Mouse (Mus musculus) forebrain, embryonic 11.5 days (tissue): Measurements from ENCODE around the gene Cybrd1. TPM values are rescaled to one million over a fixed set of nuclear protein-coding genes. Genes with fewer than 3 reads are reported as not detected.

Experiments used
- ATAC-seq: fragments of 200-750 bp; cut with Nextera tagmentation; replicated peaks from 2 replicates; pipeline ENCODE4 v1.8.0; 2017; ENCODE audit warnings: moderate TSS enrichment; ENCODE audit not compliant: low FRiP score
- DNase-seq: peaks from one replicate; pipeline ENCODE4 v3.0.0-alpha.2; 2017; ENCODE audit warnings: low spot score
- H3K27ac ChIP-seq: fragments of 300-500 bp; sonication (generic); 2 replicates; pipeline ENCODE4 v1.5.1; 2014; ENCODE audit warnings: low read depth, low read length
- H3K27me3 ChIP-seq: fragments of 300-500 bp; sonication (generic); 2 replicates; pipeline ENCODE4 v1.6.1; 2014; ENCODE audit warnings: mild to moderate bottlenecking, low read length, mixed read lengths; ENCODE audit not compliant: control insufficient read depth, insufficient read depth
- H3K36me3 ChIP-seq: fragments of 300-500 bp; sonication (generic); 2 replicates; pipeline ENCODE4 v1.6.1; 2014; ENCODE audit warnings: mild to moderate bottlenecking, low read length, moderate library complexity, mixed read lengths; ENCODE audit not compliant: control insufficient read depth, insufficient read depth
- H3K4me1 ChIP-seq: fragments of 300-500 bp; sonication (generic); replicated peaks from 2 replicates; pipeline ENCODE4 v1.6.1; 2014; ENCODE audit warnings: low read length, mixed read lengths; ENCODE audit not compliant: control insufficient read depth, insufficient read depth
- H3K4me2 ChIP-seq: fragments of 300-500 bp; sonication (generic); 2 replicates; pipeline ENCODE4 v1.6.1; 2014; ENCODE audit warnings: low read depth, mild to moderate bottlenecking, low read length, moderate library complexity, mixed read lengths; ENCODE audit not compliant: severe bottlenecking
- H3K4me3 ChIP-seq: fragments of 300-500 bp; sonication (generic); 2 replicates; pipeline ENCODE4 v1.5.1; 2014; ENCODE audit warnings: low read depth, low read length
- H3K9ac ChIP-seq: fragments of 300-500 bp; sonication (generic); 2 replicates; pipeline ENCODE4 v1.6.1; 2014; ENCODE audit warnings: low read length
- H3K9me3 ChIP-seq: fragments of 300-500 bp; sonication (generic); 2 replicates; pipeline ENCODE4 v1.6.1; 2016; ENCODE audit warnings: low read length, mixed read lengths; ENCODE audit not compliant: control insufficient read depth
- WGBS: fragments of 180-500 bp; shearing (Covaris S2); extraction: QIAGEN DNeasy Blood & Tissue Kit; methylation state at CpG from one replicate; pipeline ENCODE4 v1.1.7; 2014; 5-methylcytosine and 5-hydroxymethylcytosine counted together
- polyA plus RNA-seq: library from polyadenylated mRNA; unstranded; fragments of >200 nt; fragmentation: Nextera tagmentation; extraction: Ambion mirVana; gene quantifications from 2 replicates; pipeline ENCODE4 v1.2.1, GENCODE M21; 2014

The Cybrd1 gene
- polyA plus RNA-seq, 1 experiment from 2014 or later, result 0.20 TPM

GRCm38 (mm10) chr2:71096170-71096569 lies 21.6 kb upstream of the Cybrd1 start:
- WGBS, result 87% methylated on average over 7 of the region's 7 CpGs

GRCm38 (mm10) chr2:71102621-71103291 lies 15.0 kb upstream of the Cybrd1 start:
- no peak for ATAC-seq
- H3K4me3 ChIP-seq, result no peak overlapping the region
- DNase-seq, result no peak
- no peaks in the 10 kb centered on the region for H3K27me3 ChIP-seq
- no peaks in the 10 kb centered on the region for H3K4me1 ChIP-seq
- H3K4me2 ChIP-seq, result no peak overlapping the region
- no peaks in the 10 kb centered on the region for H3K9me3 ChIP-seq
- no peaks in the 10 kb centered on the region for H3K36me3 ChIP-seq
- no peak overlapping the region for H3K27ac ChIP-seq
- no peak overlapping the region for H3K9ac ChIP-seq
- 90% methylated on average over 10 of the region's 10 CpGs for WGBS

More at GRCm38 (mm10) chr2:71096170-71096569, 21.6 kb upstream of the Cybrd1 start:
- no peak for ATAC-seq
- Histone ChIP-seq H3K27me3 (no peaks in the 10 kb centered on the region), H3K4me3 (no peak overlapping the region), H3K9me3 (no peaks in the 10 kb centered on the region), H3K9ac (no peak overlapping the region), H3K27ac (no peak overlapping the region), H3K4me1 (no peaks in the 10 kb centered on the region), H3K36me3 (no peaks in the 10 kb centered on the region; the same call in 1 of the 2 replicates), H3K4me2 (no peak overlapping the region)
- DNase-seq, result no peak

GRCm38 (mm10) chr2:71103292-71103680 lies 14.4 kb upstream of the Cybrd1 start:
- no peaks in the 10 kb centered on the region for H3K9me3 ChIP-seq
- ATAC-seq (no peak), DNase-seq (no peak)
- H3K4me1 ChIP-seq, result no peaks in the 10 kb centered on the region
- H3K27me3 ChIP-seq, result no peaks in the 10 kb centered on the region
- H3K4me2 ChIP-seq, result no peak overlapping the region
- H3K36me3 ChIP-seq, result no peaks in the 10 kb centered on the region
- WGBS, result 87% methylated on average over 4 of the region's 4 CpGs
- H3K27ac ChIP-seq, result no peak overlapping the region
- H3K4me3 ChIP-seq, result no peak overlapping the region
- no peak overlapping the region for H3K9ac ChIP-seq

GRCm38 (mm10) chr2:71104696-71105095 lies 13.0 kb upstream of the Cybrd1 start:
- no peak for DNase-seq
- WGBS, result 78% methylated on average over 3 of the region's 3 CpGs

GRCm38 (mm10) chr2:71105469-71106215 lies 12.1 kb upstream of the Cybrd1 start:
- Histone ChIP-seq H3K27me3 (no peaks in the 10 kb centered on the region), H3K4me3 (no peak overlapping the region), H3K4me1 (no peaks in the 10 kb centered on the region), H3K4me2 (no peak overlapping the region), H3K27ac (no peak overlapping the region), H3K36me3 (no peaks in the 10 kb centered on the region), H3K9me3 (no peaks in the 10 kb centered on the region), H3K9ac (no peak overlapping the region)
- no peak for DNase-seq
- 87% methylated on average over 14 of the region's 14 CpGs for WGBS
- ATAC-seq, result no peak

More at GRCm38 (mm10) chr2:71104696-71105095, 13.0 kb upstream of the Cybrd1 start:
- Histone ChIP-seq H3K27me3 (no peaks in the 10 kb centered on the region), H3K4me2 (no peak overlapping the region), H3K4me1 (no peaks in the 10 kb centered on the region), H3K4me3 (no peak overlapping the region), H3K9ac (no peak overlapping the region), H3K36me3 (no peaks in the 10 kb centered on the region), H3K27ac (no peak overlapping the region), H3K9me3 (no peaks in the 10 kb centered on the region)
- ATAC-seq, result no peak

- 77% methylated on average over 2 of the region's 2 CpGs for WGBS
- DNase-seq, result no peak
Observed at GRCm38 (mm10) chr2:71107225-71107624, 10.5 kb upstream of the Cybrd1 start.

GRCm38 (mm10) chr2:71108541-71108940 lies 9.2 kb upstream of the Cybrd1 start:
- H3K9me3 ChIP-seq, result no peaks in the 10 kb centered on the region
- DNase-seq, result no peak
- no peaks in the 10 kb centered on the region for H3K36me3 ChIP-seq
- no peak for ATAC-seq
- H3K9ac ChIP-seq, result no peak overlapping the region
- H3K4me3 ChIP-seq, result no peak overlapping the region
- no peak overlapping the region for H3K27ac ChIP-seq
- H3K4me2 ChIP-seq, result no peak overlapping the region
- H3K27me3 ChIP-seq, result no peaks in the 10 kb centered on the region
- no peaks in the 10 kb centered on the region for H3K4me1 ChIP-seq
- WGBS, result 89% methylated on average over 3 of the region's 3 CpGs

More at GRCm38 (mm10) chr2:71107225-71107624, 10.5 kb upstream of the Cybrd1 start:
- no peaks in the 10 kb centered on the region for H3K36me3 ChIP-seq
- no peak overlapping the region for H3K4me2 ChIP-seq
- no peaks in the 10 kb centered on the region for H3K9me3 ChIP-seq
- no peak for ATAC-seq
- no peak overlapping the region for H3K27ac ChIP-seq
- no peak overlapping the region for H3K4me3 ChIP-seq
- no peak overlapping the region for H3K9ac ChIP-seq
- H3K27me3 ChIP-seq, result no peaks in the 10 kb centered on the region
- H3K4me1 ChIP-seq, result no peaks in the 10 kb centered on the region

- Histone ChIP-seq H3K27me3 (peaks cover 8% of the 10 kb centered on the region), H3K36me3 (no peaks in the 10 kb centered on the region), H3K4me2 (no peak overlapping the region), H3K9ac (no peak overlapping the region), H3K9me3 (no peaks in the 10 kb centered on the region; the same call in 1 of the 2 replicates), H3K4me1 (peaks cover 9% of the 10 kb centered on the region; the same call in 1 of the 2 replicates), H3K27ac (no peak overlapping the region), H3K4me3 (no peak overlapping the region)
- no peak for DNase-seq
- ATAC-seq, result no peak
- 83% methylated on average over 6 of the region's 6 CpGs for WGBS
Observed at GRCm38 (mm10) chr2:71113489-71114171, 4.1 kb upstream of the Cybrd1 start.
